Mouse (Mus musculus): ENCODE results near the gene Tbx4. TPM values are rescaled to one million over a fixed set of nuclear protein-coding genes. Genes with fewer than 3 reads are reported as not detected.

Tbx4 gene
- total and polyA plus RNA-seq, 3 experiments = not detected

GRCm38 (mm10) chr11:85888451-85888961 lies 2.3 kb downstream of the Tbx4 start:
- Histone ChIP-seq H3K27ac (ENCODE audit: insufficient read depth, low read depth) (no peak overlapping the region), H3K4me3 (replicated peaks in 1 of 3; ENCODE audit: low read depth in 2 of 3, low read length in 2 of 3, poor library complexity in 1 of 3) (no peak overlapping the region), H3K4me1 (ENCODE audit: control insufficient read depth in 1 of 2, insufficient read depth in 2 of 2) (peaks cover 20 to 33% of the 10 kb centered on the region in 2 experiments), H3K9me3 (replicated peaks; ENCODE audit: low read length) (no peaks in the 10 kb centered on the region), H3K36me3 (replicated peaks in 1 of 2; ENCODE audit: control insufficient read depth in 1 of 2, insufficient read depth in 1 of 2, low read length in 1 of 2) (no peaks in the 10 kb centered on the region), H3K9ac (ENCODE audit: insufficient read depth, low read depth) (no peak overlapping the region), H3K4me2 (ENCODE audit: insufficient read depth, low read depth, poor library complexity, severe bottlenecking) (no peak overlapping the region), H3K27me3 (replicated peaks) (peaks cover 2% of the 10 kb centered on the region), H3K79me2 (replicated peaks; ENCODE audit: control insufficient read depth, extremely low read depth, insufficient read depth, poor library complexity, severe bottlenecking) (no peaks in the 10 kb centered on the region)
- in situ Hi-C loops (cut with MboI; ENCODE audit: low pct_ligation_motif_present, low pct_unique_long_range_greater_than_20kb, low sequenced_read_pairs) (no loop called here), dilution Hi-C loops (cut with MboI; ENCODE audit: extremely low pct_ligation_motif_present, extremely low pct_unique_long_range_greater_than_20kb, low sequenced_read_pairs) (no loop called here)
- DNase-seq (ENCODE audit: extremely low read depth) = no peak
- TF ChIP-seq HCFC1 (IDR thresholded peaks at IDR 0.05; ENCODE audit: low read depth, low read length) (no peak), NELFE (IDR thresholded peaks at IDR 0.05; ENCODE audit: low read depth, low read length) (no peak), POLR2AphosphoS2 (IDR thresholded peaks at IDR 0.05; ENCODE audit: low read depth, low read length) (no peak), ZKSCAN1 (IDR thresholded peaks at IDR 0.05; ENCODE audit: borderline replicate concordance, low read depth, low read length) (no peak), RCOR1 (conservative IDR thresholded peaks at IDR 0.05; ENCODE audit: low read depth, low read length) (no peak), MXI1 (IDR thresholded peaks at IDR 0.05; ENCODE audit: low read depth, low read length) (no peak), SMC3 (IDR thresholded peaks at IDR 0.05; ENCODE audit: low read depth, low read length) (no peak), USF1 (IDR thresholded peaks at IDR 0.05; ENCODE audit: low read depth, low read length) (no peak), MEF2A (IDR thresholded peaks at IDR 0.05; ENCODE audit: borderline replicate concordance, low read depth, low read length) (no peak), GABPA (IDR thresholded peaks at IDR 0.05; ENCODE audit: insufficient replicate concordance, low read depth, low read length) (no peak), E2F4 (IDR thresholded peaks at IDR 0.05; ENCODE audit: insufficient replicate concordance, low read depth, low read length) (no peak), KAT2A (IDR thresholded peaks at IDR 0.05; ENCODE audit: insufficient replicate concordance, low read length) (no peak)

- Histone ChIP-seq H3K36me3 (replicated peaks in 1 of 2; ENCODE audit: control insufficient read depth in 1 of 2, insufficient read depth in 1 of 2, low read length in 1 of 2) (no peaks in the 10 kb centered on the region), H3K27ac (ENCODE audit: insufficient read depth, low read depth) (no peak overlapping the region), H3K4me1 (ENCODE audit: control insufficient read depth in 1 of 2, insufficient read depth in 2 of 2) (peaks cover 20 to 37% of the 10 kb centered on the region in 2 experiments), H3K4me2 (ENCODE audit: insufficient read depth, low read depth, poor library complexity, severe bottlenecking) (no peak overlapping the region), H3K4me3 (replicated peaks in 1 of 3; ENCODE audit: low read depth in 2 of 3, low read length in 2 of 3, poor library complexity in 1 of 3) (no peak overlapping the region), H3K27me3 (replicated peaks) (peaks cover 2% of the 10 kb centered on the region), H3K9me3 (replicated peaks; ENCODE audit: low read length) (no peaks in the 10 kb centered on the region), H3K79me2 (replicated peaks; ENCODE audit: control insufficient read depth, extremely low read depth, insufficient read depth, poor library complexity, severe bottlenecking) (no peaks in the 10 kb centered on the region), H3K9ac (ENCODE audit: insufficient read depth, low read depth) (no peak overlapping the region)
- dilution Hi-C loops (cut with MboI; ENCODE audit: extremely low pct_ligation_motif_present, extremely low pct_unique_long_range_greater_than_20kb, low sequenced_read_pairs) (no loop called here), in situ Hi-C loops (cut with MboI; ENCODE audit: low pct_ligation_motif_present, low pct_unique_long_range_greater_than_20kb, low sequenced_read_pairs) (no loop called here)
- DNase-seq (ENCODE audit: extremely low read depth) = no peak
- no peak for TF ChIP-seq CHD2 (IDR thresholded peaks at IDR 0.05; ENCODE audit: low read length)
- TF ChIP-seq GABPA (IDR thresholded peaks at IDR 0.05; ENCODE audit: insufficient replicate concordance, low read depth, low read length) = no peak
- no peak for TF ChIP-seq IRF4 (IDR thresholded peaks at IDR 0.05; ENCODE audit: low read depth, low read length)
These were observed 3.0 kb downstream of the Tbx4 start for GRCm38 (mm10) chr11:85889056-85889729.
